Mouse (Mus musculus) lung, postnatal 0 days (tissue): ENCODE data around the gene Ptgr1. TPM values are rescaled to one million over a fixed set of nuclear protein-coding genes. Genes with fewer than 3 reads are reported as not detected.

Experiments used
- ATAC-seq: fragments of 200-750 bp; cut with Nextera tagmentation; 2 replicates; pipeline ENCODE4 v1.8.0; 2017; ENCODE audit warnings: moderate library complexity
- DNase-seq: peaks from one replicate; pipeline ENCODE4 v3.0.0-alpha.2; 2016; ENCODE audit warnings: low spot score
- H3K27ac ChIP-seq: fragments of 300-500 bp; sonication (generic); 2 replicates; pipeline ENCODE4 v1.5.1; 2014; ENCODE audit warnings: antibody characterized with exemption, mild to moderate bottlenecking, low read length, mixed read lengths
- H3K27me3 ChIP-seq: fragments of 300-500 bp; sonication (generic); replicated peaks from 2 replicates; pipeline ENCODE4 v1.6.1; 2014; ENCODE audit warnings: low read length, mixed read lengths; ENCODE audit not compliant: insufficient read depth
- H3K36me3 ChIP-seq: fragments of 300-500 bp; sonication (generic); 2 replicates; pipeline ENCODE4 v1.6.1; 2014; ENCODE audit warnings: low read length, mixed read lengths; ENCODE audit not compliant: insufficient read depth
- H3K4me1 ChIP-seq: fragments of 300-500 bp; sonication (generic); 2 replicates; pipeline ENCODE4 v1.6.1; 2014; ENCODE audit warnings: antibody characterized with exemption, low read depth, low read length, mixed read lengths; ENCODE audit not compliant: insufficient read depth
- H3K4me2 ChIP-seq: fragments of 300-500 bp; sonication (generic); replicated peaks from 2 replicates; pipeline ENCODE4 v1.6.1; 2014; ENCODE audit warnings: low read depth, mild to moderate bottlenecking, low read length, moderate library complexity, mixed read lengths
- H3K4me3 ChIP-seq: fragments of 300-500 bp; sonication (generic); 2 replicates; pipeline ENCODE4 v1.5.1; 2014; ENCODE audit warnings: low read depth, low read length
- H3K9ac ChIP-seq: fragments of 300-500 bp; sonication (generic); replicated peaks from 2 replicates; pipeline ENCODE4 v1.6.1; 2014; ENCODE audit warnings: low read depth, mild to moderate bottlenecking
- H3K9me3 ChIP-seq: fragments of 300-500 bp; sonication (generic); 2 replicates; pipeline ENCODE4 v1.6.1; 2016; ENCODE audit warnings: low read length, mixed read lengths
- CTCF ChIP-seq: IDR thresholded peaks from 2 replicates; pipeline ENCODE4 v1.5.1; 2016; ENCODE audit warnings: antibody characterized with exemption, mild to moderate bottlenecking
- EP300 ChIP-seq: IDR thresholded peaks from 2 replicates; pipeline ENCODE4 v1.6.1; 2016; ENCODE audit warnings: antibody characterized with exemption, mild to moderate bottlenecking, control low read depth
- WGBS: fragments of 180-500 bp; shearing (Covaris S2); extraction: QIAGEN DNeasy Blood & Tissue Kit; methylation state at CpG from one replicate; pipeline ENCODE4 v1.1.7; 2014; 5-methylcytosine and 5-hydroxymethylcytosine counted together
- polyA plus RNA-seq: library from polyadenylated mRNA; unstranded; fragments of >200 nt; fragmentation: Nextera tagmentation; extraction: Ambion mirVana; gene quantifications from 2 replicates; pipeline ENCODE4 v1.2.1, GENCODE M21; 2015

Gene Ptgr1
- polyA plus RNA-seq, 1 experiment from 2014 or later: 23.5 TPM

DNA sequence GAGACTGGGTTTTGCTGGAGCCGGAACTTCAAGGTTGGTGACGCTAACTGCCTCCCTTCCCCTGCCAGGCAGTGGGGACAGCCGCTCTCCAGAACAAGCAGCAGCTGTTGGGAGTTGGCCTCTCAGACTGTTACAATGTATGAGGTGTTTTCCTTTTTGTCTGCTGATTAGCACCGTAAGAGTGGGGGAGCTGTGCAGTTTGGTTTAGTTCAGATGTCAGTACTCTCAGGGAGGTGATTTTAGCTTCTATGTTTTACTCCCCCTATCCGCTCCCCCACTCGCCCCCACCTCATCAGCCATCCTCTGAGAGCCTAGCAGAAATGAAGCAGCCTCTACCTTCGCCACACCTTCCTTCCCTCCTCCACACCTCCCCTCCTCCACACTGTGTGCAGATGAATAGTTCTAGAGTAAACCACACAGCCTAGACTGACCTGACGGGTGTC, 8.4 kb upstream of the Ptgr1 start:
- Histone ChIP-seq H3K4me2 (no peak overlapping the region), H3K4me3 (no peak overlapping the region), H3K27ac (no peak overlapping the region), H3K9me3 (no peaks in the 10 kb centered on the region), H3K27me3 (no peaks in the 10 kb centered on the region), H3K36me3 (no peaks in the 10 kb centered on the region), H3K9ac (no peak overlapping the region), H3K4me1 (no peaks in the 10 kb centered on the region)
- WGBS: 43% methylated on average over 8 of the region's 8 CpGs
- TF ChIP-seq EP300 (no peak), CTCF (no peak)
- ATAC-seq (no peak), DNase-seq (no peak)

DNA sequence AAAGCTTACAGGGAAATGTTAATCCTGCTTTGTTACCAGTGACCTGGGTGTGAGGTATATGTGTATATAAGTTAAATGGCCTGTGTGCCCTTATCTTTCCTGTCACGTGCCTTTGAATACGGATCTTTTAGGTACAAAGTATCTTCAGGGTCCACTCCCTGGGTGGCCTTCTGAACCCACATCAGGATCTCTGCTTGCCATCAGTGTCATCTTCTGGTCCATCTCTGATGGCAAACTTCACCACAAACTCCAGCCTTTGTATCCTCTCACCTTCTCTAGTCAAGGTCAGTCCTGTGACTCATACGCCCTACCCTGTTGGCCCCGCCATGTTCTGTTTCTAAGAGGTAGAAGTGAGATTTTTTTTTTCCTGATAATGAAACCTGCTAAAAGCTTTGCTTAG, 7.8 kb upstream of the Ptgr1 start, which contains the start of gene Dnajc25:
TSS of gene Dnajc25 (plus strand) at position 301 of the 400 bp plus-strand sequence.
- Histone ChIP-seq H3K27me3 (no peaks in the 10 kb centered on the region), H3K4me3 (no peak within 1 kb of the TSS), H3K27ac (no peak within 1 kb of the TSS), H3K36me3 (no peaks in the 10 kb centered on the region), H3K9me3 (no peaks in the 10 kb centered on the region), H3K4me1 (no peaks in the 10 kb centered on the region), H3K4me2 (no peak within 1 kb of the TSS), H3K9ac (no peak within 1 kb of the TSS)
- ATAC-seq (no peak), DNase-seq (no peak)
- TF ChIP-seq CTCF: no peak
- no peak for TF ChIP-seq EP300
- WGBS: 61% methylated on average over 4 of the region's 4 CpGs

DNA sequence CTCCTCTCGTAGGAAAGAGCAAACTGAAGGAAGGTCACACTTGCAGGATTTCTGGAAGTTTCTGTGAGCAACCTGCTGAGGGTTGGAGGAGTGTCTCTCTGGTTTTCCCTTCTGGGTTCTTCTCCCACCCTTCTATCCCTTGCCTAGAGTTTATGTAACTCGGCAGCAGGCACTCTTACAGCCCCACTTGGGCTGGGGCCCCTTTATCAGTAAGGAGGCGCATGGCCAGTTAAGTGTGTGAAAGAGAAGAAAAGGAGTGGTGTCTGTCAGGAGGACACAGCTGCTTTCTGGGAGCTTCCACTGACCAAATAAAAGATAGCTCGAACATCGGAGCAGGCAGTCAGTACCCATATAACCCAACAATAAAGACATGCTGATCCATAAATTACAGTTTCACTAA, 5.3 kb upstream of the Ptgr1 start:
- H3K9ac ChIP-seq: no peak overlapping the region
- 52% methylated on average over 5 of the region's 5 CpGs for WGBS

GRCm38 (mm10) chr4:58990609-58991434, 3.9 kb upstream of the Ptgr1 start:
- ATAC-seq: no peak
- TF ChIP-seq CTCF: no peak
- TF ChIP-seq EP300: no peak
- H3K4me1 ChIP-seq: no peaks in the 10 kb centered on the region
- H3K9me3 ChIP-seq: no peaks in the 10 kb centered on the region
- no peak overlapping the region for H3K9ac ChIP-seq
- peak; percentile 59 for DNase-seq
- no peak overlapping the region for H3K27ac ChIP-seq
- no peak overlapping the region for H3K4me2 ChIP-seq
- H3K36me3 ChIP-seq: no peaks in the 10 kb centered on the region
- 80% methylated on average over 17 of the region's 17 CpGs for WGBS
- H3K27me3 ChIP-seq: no peaks in the 10 kb centered on the region
- no peak overlapping the region for H3K4me3 ChIP-seq

More for the DNA sequence above, 5.3 kb upstream of the Ptgr1 start:
- TF ChIP-seq CTCF: no peak
- no peak for TF ChIP-seq EP300
- no peak for ATAC-seq
- Histone ChIP-seq H3K4me1 (no peaks in the 10 kb centered on the region), H3K27ac (no peak overlapping the region), H3K27me3 (no peaks in the 10 kb centered on the region), H3K4me2 (no peak overlapping the region), H3K36me3 (no peaks in the 10 kb centered on the region), H3K4me3 (no peak overlapping the region), H3K9me3 (no peaks in the 10 kb centered on the region)
- no peak for DNase-seq

GRCm38 (mm10) chr4:58989303-58989898, 2.5 kb upstream of the Ptgr1 start:
- H3K4me3 ChIP-seq: no peak overlapping the region
- no peak overlapping the region for H3K4me2 ChIP-seq
- H3K36me3 ChIP-seq: no peaks in the 10 kb centered on the region
- H3K27me3 ChIP-seq: no peaks in the 10 kb centered on the region
- no peak overlapping the region for H3K9ac ChIP-seq
- TF ChIP-seq CTCF: no peak
- no peak for TF ChIP-seq EP300
- WGBS: 72% methylated on average over 7 of the region's 7 CpGs
- DNase-seq: no peak
- no peaks in the 10 kb centered on the region for H3K9me3 ChIP-seq
- H3K4me1 ChIP-seq: no peaks in the 10 kb centered on the region
- ATAC-seq: no peak
- no peak overlapping the region for H3K27ac ChIP-seq

- TF ChIP-seq EP300: peak; percentile 25; the same call in 1 of the 2 replicates
- peak; percentile 88 for TF ChIP-seq CTCF
- DNase-seq: peak; percentile 86
- peak; percentile 86 for ATAC-seq
- 9% methylated on average over 7 of the region's 7 CpGs for WGBS
- Histone ChIP-seq H3K4me2 (peak overlapping the region; percentile 6; the same call in 1 of the 2 replicates), H3K4me1 (no peaks in the 10 kb centered on the region), H3K9ac (no peak overlapping the region), H3K9me3 (no peaks in the 10 kb centered on the region), H3K36me3 (no peaks in the 10 kb centered on the region), H3K27me3 (no peaks in the 10 kb centered on the region), H3K4me3 (no peak overlapping the region), H3K27ac (no peak overlapping the region)
Observed at GRCm38 (mm10) chr4:58985157-58985648, 1.7 kb downstream of the Ptgr1 start.
